Mouse (Mus musculus): ENCODE results near the gene Gm11060.

The Gm11060 gene

GRCm38 (mm10) chr2:105091718-105092117, at the start of gene Gm11060:
TSS of gene Gm11060 (plus strand) at chr2:105092018.
- DNase-seq, result no peak

GRCm38 (mm10) chr2:105043152-105043551, 48.7 kb upstream of the Gm11060 start:
- DNase-seq, result peak; percentile 10

DNA sequence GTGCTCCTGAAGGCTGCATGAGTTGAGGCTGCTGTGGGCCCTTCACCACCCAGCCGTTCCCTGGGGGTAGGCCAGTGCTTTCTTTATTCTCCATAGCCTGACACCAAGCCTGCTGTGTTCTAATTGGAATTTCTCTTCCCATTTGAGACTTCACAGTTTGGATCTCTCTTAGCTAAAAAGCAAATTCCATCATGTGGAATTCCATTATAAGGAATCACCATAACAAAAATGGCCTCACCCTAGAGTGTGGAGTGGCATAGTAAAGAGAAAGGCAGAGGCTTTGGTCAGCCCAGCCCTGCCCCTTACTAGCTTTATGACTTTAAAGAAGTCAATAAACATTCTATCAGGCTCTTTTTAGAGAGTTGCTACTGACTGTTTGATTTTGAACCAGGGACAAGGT, 43.5 kb upstream of the Gm11060 start:
- DNase-seq, result no peak

DNA sequence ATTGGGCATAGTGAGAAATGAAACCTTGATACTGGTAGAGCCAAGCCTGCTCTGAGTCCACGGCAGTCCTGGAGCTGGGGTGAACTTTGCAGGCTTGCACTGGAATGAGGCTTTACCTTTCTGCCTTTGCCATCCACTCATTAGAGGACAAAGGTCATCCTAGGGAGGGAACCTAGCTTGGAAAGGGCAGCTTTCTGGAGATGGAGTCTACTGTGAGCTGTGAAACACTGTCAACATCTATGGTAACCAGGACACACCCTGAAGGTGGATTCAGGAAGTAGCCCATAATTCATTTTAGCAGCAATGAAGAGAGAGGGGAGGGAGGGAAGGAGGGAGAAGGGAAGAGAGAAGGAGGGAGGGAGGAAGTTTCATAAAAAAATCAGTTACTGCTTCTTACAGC, 36.3 kb upstream of the Gm11060 start:
- no peak for DNase-seq

- no peak for DNase-seq
These were observed 33.2 kb upstream of the Gm11060 start for GRCm38 (mm10) chr2:105058577-105059116.

DNA sequence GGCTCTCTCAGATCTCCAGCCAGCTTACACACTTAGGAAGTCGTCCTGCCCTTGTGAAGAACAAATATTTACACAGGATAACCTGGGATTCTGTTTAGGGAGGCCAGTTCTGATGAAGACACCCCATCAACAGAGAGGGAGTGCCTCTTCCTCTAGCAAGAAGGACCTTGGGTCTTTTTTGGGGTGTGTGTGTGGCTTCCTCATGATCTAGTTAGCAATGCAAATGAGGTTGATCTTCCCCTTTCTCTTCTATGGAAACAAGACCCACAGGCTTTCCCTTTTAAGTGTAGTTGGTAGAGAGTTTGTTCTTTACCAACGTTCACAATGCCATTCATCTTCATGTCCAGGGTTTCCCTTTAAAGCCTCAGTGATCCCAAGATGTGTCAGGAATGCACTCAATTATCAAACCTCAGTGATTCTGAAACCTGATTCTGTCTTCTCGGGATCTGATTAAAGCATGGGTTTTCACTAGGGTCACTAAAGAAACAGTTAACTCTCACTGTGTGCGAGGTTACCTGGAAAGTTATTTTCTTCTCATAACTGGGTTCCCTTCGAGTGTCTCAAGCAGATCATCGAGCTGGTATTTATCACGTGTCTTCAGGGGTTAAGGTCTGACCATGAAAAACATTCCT, 29.0 kb upstream of the Gm11060 start:
- DNase-seq, result no peak

GRCm38 (mm10) chr2:105072496-105072895, 19.3 kb upstream of the Gm11060 start:
- DNase-seq, result peak; percentile 27

- DNase-seq, result no peak
These were observed 17.6 kb upstream of the Gm11060 start for GRCm38 (mm10) chr2:105074196-105074595.

- DNase-seq, result no peak
These were observed 16.0 kb upstream of the Gm11060 start for GRCm38 (mm10) chr2:105075809-105076208.

DNA sequence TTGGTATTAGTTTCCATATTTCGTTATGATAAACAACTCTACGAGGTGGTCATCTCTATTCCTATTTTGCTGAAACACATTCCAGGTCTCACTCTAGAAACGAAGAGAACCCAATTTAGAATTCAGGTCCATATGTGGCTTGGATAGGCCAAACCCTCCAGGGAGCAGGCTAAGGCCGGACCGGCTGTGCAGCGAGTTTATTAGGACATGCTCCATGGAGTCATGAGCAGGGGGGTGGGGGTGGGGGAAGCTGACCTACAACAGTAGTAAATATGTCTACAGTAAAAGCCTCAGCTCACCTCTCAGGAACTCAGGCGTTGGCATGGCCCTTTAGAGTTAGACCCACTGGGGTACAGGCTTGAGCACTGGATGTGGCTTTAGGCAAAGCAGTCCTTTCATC, 14.7 kb upstream of the Gm11060 start:
- no peak for DNase-seq

DNA sequence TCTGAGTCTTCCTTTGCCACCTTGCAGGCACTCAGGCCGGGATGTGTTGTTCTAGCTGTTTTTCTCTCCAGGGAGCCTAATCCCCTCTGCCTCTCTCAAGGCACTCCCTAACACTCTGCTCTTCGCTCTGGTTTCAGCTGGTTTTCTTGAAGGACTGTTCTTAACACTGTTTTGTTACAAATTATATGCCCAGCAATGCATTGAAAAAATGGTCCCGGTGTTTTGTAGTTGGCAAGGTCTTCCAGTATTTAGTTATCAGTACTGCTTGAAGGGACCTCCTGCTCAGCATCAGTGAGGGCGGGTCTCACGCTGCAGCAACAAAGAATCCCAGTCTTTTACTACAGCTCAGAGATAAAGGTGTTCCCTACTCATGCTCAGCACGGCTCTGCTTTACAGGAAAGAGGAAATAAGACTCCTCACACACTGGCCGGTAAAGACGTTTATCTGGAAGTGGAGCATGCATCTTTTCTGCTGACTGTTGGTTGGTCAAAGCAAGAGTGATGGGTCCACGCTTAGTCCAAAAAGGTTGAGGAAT, 9.5 kb upstream of the Gm11060 start:
- no peak for DNase-seq

- no peak for DNase-seq
These were observed 7.8 kb upstream of the Gm11060 start for GRCm38 (mm10) chr2:105084035-105084434.

GRCm38 (mm10) chr2:105086081-105086480, 5.7 kb upstream of the Gm11060 start:
- no peak for DNase-seq

DNA sequence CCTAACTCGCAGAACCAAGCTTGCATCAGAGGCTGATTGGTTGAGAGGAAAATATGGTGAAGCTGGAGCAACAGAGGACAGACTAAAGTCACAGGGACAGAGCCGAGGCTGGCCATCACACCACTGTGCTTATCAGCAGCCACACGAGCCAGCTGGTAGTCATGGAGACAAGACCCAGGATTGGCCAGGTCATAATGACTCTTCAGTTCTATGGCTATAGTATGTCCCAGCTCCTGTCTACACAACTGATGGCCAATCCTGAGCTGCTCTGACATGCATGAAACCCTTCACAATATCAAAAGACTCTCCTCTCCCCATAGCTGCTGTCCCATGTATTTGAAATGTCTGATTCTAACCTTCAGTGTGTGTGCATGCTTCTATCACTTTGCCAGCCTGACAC, 3.8 kb upstream of the Gm11060 start:
- no peak for DNase-seq

DNA sequence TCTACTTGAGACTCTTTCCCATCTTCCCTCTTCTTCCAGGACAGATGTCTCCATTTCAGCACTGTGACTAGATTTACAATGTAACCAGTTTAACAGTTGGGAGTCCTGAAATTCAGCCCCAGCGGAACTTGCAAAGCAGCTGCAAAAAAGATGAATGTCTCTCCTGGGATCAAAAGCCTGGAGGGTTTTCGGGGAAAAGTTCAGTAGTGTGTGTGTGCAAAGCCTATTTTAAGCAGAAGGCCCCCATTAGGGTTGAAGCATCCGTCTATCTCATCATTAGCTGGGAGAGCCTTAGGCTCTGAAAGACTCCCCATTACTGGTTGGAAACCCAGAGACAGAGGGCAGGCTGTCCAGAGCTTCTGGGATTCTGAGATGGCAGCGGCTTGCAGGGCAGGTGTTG, 2.7 kb upstream of the Gm11060 start:
- peak; percentile 47 for DNase-seq

GRCm38 (mm10) chr2:105089581-105090508, 2.0 kb upstream of the Gm11060 start:
- DNase-seq, result peak; percentile 39

DNA sequence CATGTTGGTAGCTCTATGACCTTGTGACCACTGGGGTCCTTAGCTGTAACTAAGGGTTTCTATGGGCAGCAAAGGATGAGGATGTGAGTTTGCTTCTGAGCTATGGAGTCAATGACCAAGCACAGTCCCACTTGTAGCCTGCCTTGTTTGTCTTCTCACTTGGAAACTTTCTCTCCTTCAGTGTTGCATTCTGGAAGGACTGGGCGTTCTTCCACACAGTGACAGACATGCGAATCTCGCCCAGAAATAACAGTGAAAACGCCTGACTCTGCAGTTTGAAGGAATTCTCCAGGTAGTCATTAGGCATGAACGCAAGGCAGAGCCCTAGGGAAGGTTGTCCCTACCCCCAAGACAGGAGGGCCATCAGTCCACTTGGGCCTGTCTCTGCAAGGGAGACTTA, 827 bp upstream of the Gm11060 start:
- no peak for DNase-seq

- no peak for DNase-seq
These were observed 5.6 kb downstream of the Gm11060 start for GRCm38 (mm10) chr2:105097294-105097953.

- no peak for DNase-seq
These were observed 7.6 kb downstream of the Gm11060 start for GRCm38 (mm10) chr2:105099410-105099809.

GRCm38 (mm10) chr2:105100541-105100940, 8.7 kb downstream of the Gm11060 start:
- DNase-seq, result no peak

GRCm38 (mm10) chr2:105108703-105109158, 16.9 kb downstream of the Gm11060 start:
- peak; percentile 63 for DNase-seq

- DNase-seq, result no peak
These were observed 22.3 kb downstream of the Gm11060 start for GRCm38 (mm10) chr2:105114074-105114473.

DNA sequence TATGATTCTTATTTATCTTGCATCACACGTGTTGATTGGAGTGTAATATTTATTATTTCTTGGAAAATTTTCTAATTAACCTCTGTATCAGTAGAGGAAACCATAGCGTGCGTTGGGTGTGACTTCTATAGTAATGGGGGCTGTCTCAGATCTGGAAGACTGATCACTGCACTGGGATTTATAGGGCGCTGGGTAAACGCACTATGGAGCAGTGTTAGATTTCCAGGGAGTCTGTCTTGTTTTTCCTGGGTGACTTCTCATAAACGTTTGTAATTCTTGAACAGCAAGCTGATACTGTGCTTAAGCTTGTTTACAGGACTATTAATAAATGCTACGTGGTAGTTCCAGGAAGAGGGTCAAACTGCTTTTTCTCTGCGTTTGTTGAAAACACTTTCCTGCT, 25.9 kb downstream of the Gm11060 start:
- DNase-seq, result no peak
